ENCODE assay signal across 15 mouse cellular contexts in genomic region chr1:92809621-92810020, GRCm38 (mm10).
"Had no signal": no experiment of that assay in that cellular context is flagged by ENCODE, and none has a peak within 500 bp of the region (broad histone marks: within the 10 kb centered on the region; RNA-seq: fewer than 3 reads in every experiment).

No protein-coding gene starts in this region.

- H3K9me3 ChIP-seq: stomach, embryonic 15.5 days had no signal

- H3K4me1 ChIP-seq: neural tube, embryonic 15.5 days had no signal

- H3K4me3 ChIP-seq: neural tube, embryonic 15.5 days; stomach, embryonic 15.5 days had no signal

- H3K4me2 ChIP-seq: neural tube, embryonic 15.5 days; stomach, embryonic 15.5 days had no signal

- H3K36me3 ChIP-seq: neural tube, embryonic 15.5 days; stomach, embryonic 15.5 days had no signal

- H3K9ac ChIP-seq: neural tube, embryonic 15.5 days; stomach, embryonic 15.5 days had no signal

- H3K27ac ChIP-seq: neural tube, embryonic 15.5 days; stomach, embryonic 15.5 days; stomach, postnatal 0 days had no signal

- H3K27me3 ChIP-seq: neural tube, embryonic 15.5 days; stomach, embryonic 15.5 days had no signal

- DNase-seq: retina, postnatal 1 day; right cerebral cortex, adult 18-20 months; right cerebral cortex, postnatal 14 days; right cerebral cortex, postnatal 25 days; right cerebral cortex, postnatal 4 days; spleen, adult 18-20 months; thymus, adult 18-20 months; thymus, adult 2 months; thymus, postnatal 14 days; thymus, postnatal 25 days; thymus, postnatal 36 days; thymus, postnatal 4 days had no signal
